Mouse (Mus musculus): ENCODE results near the gene Dpp7. TPM values are rescaled to one million over a fixed set of nuclear protein-coding genes. Genes with fewer than 3 reads are reported as not detected.

Dpp7 gene
- polyA plus RNA-seq, 1 experiment from 2014 or later: 23.8 TPM

- no peak overlapping the region for H3K4me3 ChIP-seq (replicated peaks; ENCODE audit: low read length)
- no peak overlapping the region for H3K27ac ChIP-seq (ENCODE audit: low read length)
- no peaks in the 10 kb centered on the region for H3K36me3 ChIP-seq (ENCODE audit: control insufficient read depth, insufficient read depth, low read length)
- peaks cover 35% of the 10 kb centered on the region for H3K27me3 ChIP-seq (ENCODE audit: control insufficient read depth, insufficient read depth, low read length)
- H3K9ac ChIP-seq (ENCODE audit: low read length): no peak overlapping the region
- ATAC-seq (ENCODE audit: insufficient read depth, low FRiP score): no peak
- H3K4me2 ChIP-seq (ENCODE audit: low read depth, low read length): peak overlapping the region; percentile 75
- 48% methylated on average over 1 of the region's 1 CpGs for WGBS
- no peaks in the 10 kb centered on the region for H3K9me3 ChIP-seq (replicated peaks; ENCODE audit: control insufficient read depth, low read length)
- peaks cover 16% of the 10 kb centered on the region for H3K4me1 ChIP-seq (ENCODE audit: control insufficient read depth, insufficient read depth, low read length)
Observed at GRCm38 (mm10) chr2:25397010-25397409, 40.9 kb upstream of the Dpp7 start.

GRCm38 (mm10) chr2:25396597-25396983, 40.4 kb upstream of the Dpp7 start:
- ATAC-seq (ENCODE audit: insufficient read depth, low FRiP score): no peak
- 29% methylated on average over 3 of the region's 3 CpGs for WGBS

GRCm38 (mm10) chr2:25395721-25396596, 39.8 kb upstream of the Dpp7 start, which contains the start of gene Entpd2:
Gene Entpd2, plus strand, starts transcription at chr2:25395874.
- H3K27me3 ChIP-seq (ENCODE audit: control insufficient read depth, insufficient read depth, low read length): peaks cover 32% of the 10 kb centered on the region
- H3K4me3 ChIP-seq (replicated peaks; ENCODE audit: low read length): peak within 1 kb of the TSS; percentile 55
- H3K4me1 ChIP-seq (ENCODE audit: control insufficient read depth, insufficient read depth, low read length): peaks cover 16% of the 10 kb centered on the region
- 2% methylated on average over 57 of the region's 57 CpGs for WGBS
- ATAC-seq (ENCODE audit: insufficient read depth, low FRiP score): peak; percentile 86
- H3K9me3 ChIP-seq (replicated peaks; ENCODE audit: control insufficient read depth, low read length): no peaks in the 10 kb centered on the region
- peak within 1 kb of the TSS; percentile 20; the same call in 1 of the 2 replicates for H3K27ac ChIP-seq (ENCODE audit: low read length)
- H3K4me2 ChIP-seq (ENCODE audit: low read depth, low read length): peak within 1 kb of the TSS; percentile 75
- H3K9ac ChIP-seq (ENCODE audit: low read length): peak within 1 kb of the TSS; percentile 67
- H3K36me3 ChIP-seq (ENCODE audit: control insufficient read depth, insufficient read depth, low read length): no peaks in the 10 kb centered on the region

More at GRCm38 (mm10) chr2:25396597-25396983, 40.4 kb upstream of the Dpp7 start:
- H3K9ac ChIP-seq (ENCODE audit: low read length): peak overlapping the region; percentile 67
- peaks cover 32% of the 10 kb centered on the region for H3K27me3 ChIP-seq (ENCODE audit: control insufficient read depth, insufficient read depth, low read length)
- H3K4me1 ChIP-seq (ENCODE audit: control insufficient read depth, insufficient read depth, low read length): peaks cover 16% of the 10 kb centered on the region
- H3K9me3 ChIP-seq (replicated peaks; ENCODE audit: control insufficient read depth, low read length): no peaks in the 10 kb centered on the region
- peak overlapping the region; percentile 75 for H3K4me2 ChIP-seq (ENCODE audit: low read depth, low read length)
- peak overlapping the region; percentile 55 for H3K4me3 ChIP-seq (replicated peaks; ENCODE audit: low read length)
- H3K27ac ChIP-seq (ENCODE audit: low read length): no peak overlapping the region
- H3K36me3 ChIP-seq (ENCODE audit: control insufficient read depth, insufficient read depth, low read length): no peaks in the 10 kb centered on the region

GRCm38 (mm10) chr2:25394281-25395221, 38.4 kb upstream of the Dpp7 start:
- ATAC-seq (ENCODE audit: insufficient read depth, low FRiP score): peak; percentile 30; the same call in 1 of the 2 replicates
- 46% methylated on average over 3 of the region's 3 CpGs for WGBS
- Histone ChIP-seq H3K27me3 (ENCODE audit: control insufficient read depth, insufficient read depth, low read length) (peaks cover 23% of the 10 kb centered on the region), H3K4me1 (ENCODE audit: control insufficient read depth, insufficient read depth, low read length) (peaks cover 12% of the 10 kb centered on the region), H3K9ac (ENCODE audit: low read length) (no peak overlapping the region; the same call in 1 of the 2 replicates), H3K9me3 (replicated peaks; ENCODE audit: control insufficient read depth, low read length) (no peaks in the 10 kb centered on the region), H3K4me3 (replicated peaks; ENCODE audit: low read length) (no peak overlapping the region), H3K4me2 (ENCODE audit: low read depth, low read length) (no peak overlapping the region), H3K36me3 (ENCODE audit: control insufficient read depth, insufficient read depth, low read length) (no peaks in the 10 kb centered on the region), H3K27ac (ENCODE audit: low read length) (peak overlapping the region; percentile 43)

GRCm38 (mm10) chr2:25391266-25391665, 35.1 kb upstream of the Dpp7 start:
- Histone ChIP-seq H3K9me3 (replicated peaks; ENCODE audit: control insufficient read depth, low read length) (no peaks in the 10 kb centered on the region), H3K4me1 (ENCODE audit: control insufficient read depth, insufficient read depth, low read length) (peaks cover 12% of the 10 kb centered on the region), H3K4me3 (replicated peaks; ENCODE audit: low read length) (no peak overlapping the region), H3K27ac (ENCODE audit: low read length) (no peak overlapping the region), H3K9ac (ENCODE audit: low read length) (no peak overlapping the region), H3K27me3 (ENCODE audit: control insufficient read depth, insufficient read depth, low read length) (peaks cover 3% of the 10 kb centered on the region; the same call in 1 of the 2 replicates), H3K4me2 (ENCODE audit: low read depth, low read length) (no peak overlapping the region), H3K36me3 (ENCODE audit: control insufficient read depth, insufficient read depth, low read length) (no peaks in the 10 kb centered on the region)
- 57% methylated on average over 5 of the region's 5 CpGs for WGBS
- ATAC-seq (ENCODE audit: insufficient read depth, low FRiP score): no peak

- Histone ChIP-seq H3K9ac (ENCODE audit: low read length) (no peak overlapping the region), H3K4me2 (ENCODE audit: low read depth, low read length) (no peak overlapping the region), H3K36me3 (ENCODE audit: control insufficient read depth, insufficient read depth, low read length) (no peaks in the 10 kb centered on the region), H3K27me3 (ENCODE audit: control insufficient read depth, insufficient read depth, low read length) (no peaks in the 10 kb centered on the region), H3K27ac (ENCODE audit: low read length) (no peak overlapping the region), H3K4me1 (ENCODE audit: control insufficient read depth, insufficient read depth, low read length) (no peaks in the 10 kb centered on the region), H3K4me3 (replicated peaks; ENCODE audit: low read length) (no peak overlapping the region), H3K9me3 (replicated peaks; ENCODE audit: control insufficient read depth, low read length) (no peaks in the 10 kb centered on the region)
- WGBS: 59% methylated on average over 5 of the region's 5 CpGs
- ATAC-seq (ENCODE audit: insufficient read depth, low FRiP score): no peak
Observed at GRCm38 (mm10) chr2:25384492-25384891, 28.3 kb upstream of the Dpp7 start.

GRCm38 (mm10) chr2:25376589-25376988, 20.4 kb upstream of the Dpp7 start:
- 54% methylated on average over 4 of the region's 4 CpGs for WGBS
- Histone ChIP-seq H3K36me3 (ENCODE audit: control insufficient read depth, insufficient read depth, low read length) (peaks cover 3% of the 10 kb centered on the region; the same call in 1 of the 2 replicates), H3K9me3 (replicated peaks; ENCODE audit: control insufficient read depth, low read length) (no peaks in the 10 kb centered on the region), H3K27ac (ENCODE audit: low read length) (no peak overlapping the region), H3K4me2 (ENCODE audit: low read depth, low read length) (no peak overlapping the region), H3K4me3 (replicated peaks; ENCODE audit: low read length) (no peak overlapping the region), H3K9ac (ENCODE audit: low read length) (no peak overlapping the region), H3K27me3 (ENCODE audit: control insufficient read depth, insufficient read depth, low read length) (no peaks in the 10 kb centered on the region), H3K4me1 (ENCODE audit: control insufficient read depth, insufficient read depth, low read length) (peaks cover 25% of the 10 kb centered on the region)
- ATAC-seq (ENCODE audit: insufficient read depth, low FRiP score): no peak

- Histone ChIP-seq H3K27me3 (ENCODE audit: control insufficient read depth, insufficient read depth, low read length) (no peaks in the 10 kb centered on the region), H3K4me2 (ENCODE audit: low read depth, low read length) (peak overlapping the region; percentile 92), H3K9me3 (replicated peaks; ENCODE audit: control insufficient read depth, low read length) (no peaks in the 10 kb centered on the region), H3K27ac (ENCODE audit: low read length) (no peak overlapping the region), H3K9ac (ENCODE audit: low read length) (peak overlapping the region; percentile 75), H3K36me3 (ENCODE audit: control insufficient read depth, insufficient read depth, low read length) (peaks cover 3% of the 10 kb centered on the region; the same call in 1 of the 2 replicates), H3K4me3 (replicated peaks; ENCODE audit: low read length) (peak overlapping the region; percentile 70), H3K4me1 (ENCODE audit: control insufficient read depth, insufficient read depth, low read length) (peaks cover 26% of the 10 kb centered on the region)
- 38% methylated on average over 2 of the region's 2 CpGs for WGBS
- ATAC-seq (ENCODE audit: insufficient read depth, low FRiP score): no peak
Observed at GRCm38 (mm10) chr2:25373431-25373830, 17.3 kb upstream of the Dpp7 start.
